Mouse (Mus musculus) erythroblast, embryonic 14.5 days (primary cell): Measurements from ENCODE around the gene Cenpa. TPM values are rescaled to one million over a fixed set of nuclear protein-coding genes. Genes with fewer than 3 reads are reported as not detected.
"Not testable (repeated sequence)": the region's sequence is repeated elsewhere in the genome, so short reads cannot be mapped to it uniquely, and the experiment has no call there.

Experiments used
- H3K27me3 ChIP-seq: 2 replicates; pipeline ENCODE4 v1.6.1; 2012; ENCODE audit warnings: inconsistent platforms; ENCODE audit not compliant: control insufficient read depth
- H3K36me3 ChIP-seq: 2 replicates; pipeline ENCODE4 v1.6.1; 2012; ENCODE audit warnings: mild to moderate bottlenecking, inconsistent platforms; ENCODE audit not compliant: control insufficient read depth
- H3K4me1 ChIP-seq: 2 replicates; pipeline ENCODE4 v1.6.1; 2012; ENCODE audit warnings: inconsistent platforms; ENCODE audit not compliant: control insufficient read depth
- H3K4me3 ChIP-seq: replicated peaks from 2 replicates; pipeline ENCODE3; 2012; ENCODE audit warnings: moderate library complexity, mild to moderate bottlenecking, inconsistent platforms
- H3K9me3 ChIP-seq: 2 replicates; pipeline ENCODE4 v1.6.1; 2012; ENCODE audit warnings: low read length, inconsistent platforms, mixed read lengths; ENCODE audit not compliant: control insufficient read depth
- GATA1 ChIP-seq: IDR thresholded peaks from 2 replicates; pipeline ENCODE4 v1.6.1; 2012; ENCODE audit warnings: low read length, inconsistent platforms, mixed read lengths
- TAL1 ChIP-seq: IDR thresholded peaks from 3 replicates; pipeline ENCODE4 v1.6.1; 2012; ENCODE audit warnings: low read length, inconsistent platforms, mixed read lengths
- polyA plus RNA-seq: library from polyadenylated mRNA; stranded (reverse); fragments of >175 nt; gene quantifications from 2 replicates; pipeline ENCODE4 v1.2.3, GENCODE M21; 2012

Cenpa gene
- polyA plus RNA-seq, 1 experiment, result 83.8 TPM

- Histone ChIP-seq H3K9me3 (no peaks in the 10 kb centered on the region), H3K4me1 (no peaks in the 10 kb centered on the region), H3K4me3 (no peak overlapping the region), H3K27me3 (no peaks in the 10 kb centered on the region), H3K36me3 (peaks cover 10% of the 10 kb centered on the region)
- TF ChIP-seq TAL1, result no peak
- TF ChIP-seq GATA1, result no peak
Observed at GRCm38 (mm10) chr5:30682967-30683600, 16.5 kb downstream of the Cenpa start.

GRCm38 (mm10) chr5:30683993-30684392, 17.4 kb downstream of the Cenpa start:
- H3K4me1 ChIP-seq, result no peaks in the 10 kb centered on the region
- no peak overlapping the region for H3K4me3 ChIP-seq
- no peaks in the 10 kb centered on the region for H3K9me3 ChIP-seq
- TF ChIP-seq GATA1 (no peak), TAL1 (no peak)
- peaks cover 3% of the 10 kb centered on the region for H3K36me3 ChIP-seq
- no peaks in the 10 kb centered on the region for H3K27me3 ChIP-seq

- Histone ChIP-seq H3K4me3 (no peak overlapping the region), H3K36me3 (no peaks in the 10 kb centered on the region), H3K9me3 (no peaks in the 10 kb centered on the region), H3K4me1 (no peaks in the 10 kb centered on the region), H3K27me3 (no peaks in the 10 kb centered on the region)
- TF ChIP-seq TAL1, result no peak
- TF ChIP-seq GATA1, result no peak
Observed at GRCm38 (mm10) chr5:30686781-30687180, 20.2 kb downstream of the Cenpa start.

- no peak for TF ChIP-seq GATA1
- TF ChIP-seq TAL1, result no peak
- peaks cover 10% of the 10 kb centered on the region for H3K27me3 ChIP-seq
Observed at GRCm38 (mm10) chr5:30700361-30701000, 33.9 kb downstream of the Cenpa start.

GRCm38 (mm10) chr5:30701373-30701772, 34.8 kb downstream of the Cenpa start:
- not testable (repeated sequence) for H3K4me1 ChIP-seq, H3K4me3 ChIP-seq, H3K36me3 ChIP-seq, H3K9me3 ChIP-seq
- H3K27me3 ChIP-seq, result peaks cover 14% of the 10 kb centered on the region

More at GRCm38 (mm10) chr5:30700361-30701000, 33.9 kb downstream of the Cenpa start:
- Histone ChIP-seq H3K4me3 (no peak overlapping the region), H3K9me3 (no peaks in the 10 kb centered on the region), H3K36me3 (no peaks in the 10 kb centered on the region), H3K4me1 (peaks cover 2% of the 10 kb centered on the region; the same call in 1 of the 2 replicates)

- no peaks in the 10 kb centered on the region for H3K36me3 ChIP-seq
- H3K27me3 ChIP-seq, result peaks cover 15% of the 10 kb centered on the region
- peaks cover under 1% of the 10 kb centered on the region; the same call in 1 of the 2 replicates for H3K9me3 ChIP-seq
- no peak overlapping the region for H3K4me3 ChIP-seq
- TF ChIP-seq TAL1, result no peak
- peaks cover 2% of the 10 kb centered on the region; the same call in 1 of the 2 replicates for H3K4me1 ChIP-seq
Observed at GRCm38 (mm10) chr5:30701866-30702265, 35.3 kb downstream of the Cenpa start.

GRCm38 (mm10) chr5:30709744-30710383, 43.3 kb downstream of the Cenpa start:
- Histone ChIP-seq H3K36me3 (no peaks in the 10 kb centered on the region), H3K4me3 (no peak overlapping the region), H3K27me3 (peaks cover 73% of the 10 kb centered on the region), H3K4me1 (peaks cover 11% of the 10 kb centered on the region), H3K9me3 (peaks cover 8% of the 10 kb centered on the region; the same call in 1 of the 2 replicates)
- no peak for TF ChIP-seq GATA1
- no peak for TF ChIP-seq TAL1

GRCm38 (mm10) chr5:30710486-30710885, 43.9 kb downstream of the Cenpa start:
- no peak overlapping the region for H3K4me3 ChIP-seq
- H3K9me3 ChIP-seq, result peaks cover 8% of the 10 kb centered on the region; the same call in 1 of the 2 replicates
- H3K27me3 ChIP-seq, result peaks cover 77% of the 10 kb centered on the region
- no peaks in the 10 kb centered on the region for H3K36me3 ChIP-seq
- no peak for TF ChIP-seq GATA1
- TF ChIP-seq TAL1, result no peak
- H3K4me1 ChIP-seq, result peaks cover 11% of the 10 kb centered on the region

- Histone ChIP-seq H3K9me3 (peaks cover 8% of the 10 kb centered on the region; the same call in 1 of the 2 replicates), H3K27me3 (peaks cover 80% of the 10 kb centered on the region), H3K36me3 (no peaks in the 10 kb centered on the region), H3K4me1 (peaks cover 11% of the 10 kb centered on the region), H3K4me3 (peak within 1 kb of the TSS; percentile 36)
- TF ChIP-seq TAL1 (no peak), GATA1 (no peak)
Observed at GRCm38 (mm10) chr5:30711147-30712001, 44.8 kb downstream of the Cenpa start, which contains the start of gene Dpysl5. Gene Dpysl5 (plus strand): TSS chr5:30711564.
